Mouse (Mus musculus) heart, postnatal 36 days (tissue): ENCODE results near the gene Rundc1. TPM values are rescaled to one million over a fixed set of nuclear protein-coding genes. Genes with fewer than 3 reads are reported as not detected.
"Not testable (repeated sequence)": the region's sequence is repeated elsewhere in the genome, so short reads cannot be mapped to it uniquely, and the experiment has no call there.

Experiments used
- DNase-seq, 2 experiments: peaks; one replicate each; pipeline ENCODE4 v3.0.0; 2021 to 2022
- intact Hi-C: fragments of 180-260 bp; cut with DNase I; formaldehyde crosslinking; loops from one replicate; pipeline ENCODE4 v1.15.1; 2025
- total RNA-seq, 2 experiments: library from RNA; stranded (reverse); gene quantifications; 2 replicates each; pipeline ENCODE4 v1.2.3; 2021

Gene Rundc1
- total RNA-seq, 2 experiments from 2014 or later = 12.2 to 12.4 TPM

DNA sequence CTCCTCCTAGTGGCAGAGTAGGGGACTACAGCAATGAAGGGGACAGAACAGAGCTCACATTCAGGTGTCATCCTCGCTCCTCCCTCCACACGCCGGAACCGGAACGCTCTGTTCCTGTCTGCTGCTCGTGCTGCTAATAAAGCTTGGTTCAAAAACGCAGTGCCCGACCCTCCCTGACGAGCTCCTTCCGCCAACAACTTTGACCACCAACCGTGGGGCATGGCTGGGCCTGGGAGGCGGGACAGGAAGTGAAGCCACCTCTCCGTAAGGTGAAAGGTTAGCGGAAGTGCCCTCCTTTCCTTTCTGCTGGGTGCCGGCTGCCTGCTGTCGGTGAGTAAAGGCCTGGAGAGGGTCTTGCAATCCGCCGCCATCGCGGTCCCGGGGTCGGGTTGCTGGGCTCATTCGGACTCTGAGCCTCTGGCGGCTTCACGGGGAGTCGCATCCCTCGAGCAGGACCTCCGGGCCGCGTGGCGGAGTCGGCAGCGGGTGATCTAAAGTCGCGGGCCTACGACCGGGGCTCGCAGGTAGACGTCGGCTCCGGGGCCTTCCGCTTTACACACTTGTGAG is 17.3 kb downstream of the Rundc1 start, which contains the start of gene Rpl27:
TSS of gene Rpl27 (plus strand) at position 172 of the 567 bp plus-strand sequence.
- peak; percentile 92 for DNase-seq
- intact Hi-C loops = loop anchor here (2.0 kb wide), 1 partner anchor 25 kb away; the partner anchor contains the start of gene Vat1

DNA sequence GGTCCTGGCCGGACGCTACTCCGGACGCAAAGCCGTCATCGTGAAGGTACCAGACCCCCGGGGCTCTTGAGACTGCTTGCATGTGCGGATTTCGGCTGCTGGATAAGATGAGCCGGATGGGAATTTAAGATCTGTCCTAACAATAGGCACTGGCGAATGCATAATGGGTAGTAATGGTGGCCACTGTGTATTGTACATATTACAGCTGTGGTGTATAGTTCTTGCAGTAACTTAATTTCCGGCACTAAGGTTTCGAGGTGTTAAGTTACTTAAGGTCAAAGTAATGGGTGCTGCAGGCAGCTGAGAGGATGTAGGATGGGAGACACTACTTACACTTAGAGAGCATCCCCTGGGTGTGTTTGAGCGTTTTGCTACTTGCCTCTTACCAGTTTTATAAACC is 17.9 kb downstream of the Rundc1 start:
- intact Hi-C loops = loop anchor here (2.0 kb wide), 1 partner anchor 24 kb away; the partner anchor contains the start of gene Vat1
- no peak for DNase-seq

DNA sequence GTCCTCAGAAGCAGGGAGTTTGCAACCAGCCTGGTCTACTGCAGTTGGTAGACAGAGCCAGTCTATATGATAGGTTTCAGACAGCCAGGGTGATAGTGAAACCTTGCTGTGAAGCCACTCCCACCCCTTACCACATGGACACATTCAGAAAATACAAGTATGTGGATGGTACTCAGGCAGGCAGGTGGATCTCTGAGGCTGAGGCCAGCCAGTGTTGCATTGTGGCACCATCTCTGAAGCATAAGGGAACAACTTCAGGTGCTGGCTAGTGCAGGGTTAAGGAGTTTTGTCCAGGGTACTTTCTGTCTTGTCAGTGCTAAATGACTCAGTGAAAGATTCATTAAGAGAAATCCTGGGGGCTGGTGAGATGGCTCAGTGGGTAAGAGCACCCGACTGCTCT is 21.4 kb downstream of the Rundc1 start:
- DNase-seq = no peak

DNA sequence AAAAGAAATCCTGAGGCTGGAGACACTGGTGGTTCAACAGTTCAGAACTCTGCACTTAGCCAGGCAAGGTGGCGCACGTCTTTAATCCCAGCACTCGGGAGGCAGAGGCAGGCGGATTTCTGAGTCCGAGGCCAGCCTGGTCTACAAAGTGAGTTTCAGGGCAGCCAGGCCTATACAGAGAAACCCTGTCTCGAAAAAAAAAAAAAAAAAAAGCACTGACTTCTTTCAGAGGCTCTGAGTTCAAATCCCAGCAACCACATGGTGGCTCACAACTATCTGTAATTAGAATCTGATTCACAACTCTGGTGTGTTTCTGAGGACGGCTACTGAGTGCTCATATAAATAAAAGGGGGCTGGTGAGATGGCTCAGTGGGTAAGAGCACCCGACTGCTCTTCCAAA is 22.0 kb downstream of the Rundc1 start:
- DNase-seq, intact Hi-C loops: not testable (repeated sequence)

More for the DNA sequence above, 21.4 kb downstream of the Rundc1 start:
- intact Hi-C loops = no loop called here

DNA sequence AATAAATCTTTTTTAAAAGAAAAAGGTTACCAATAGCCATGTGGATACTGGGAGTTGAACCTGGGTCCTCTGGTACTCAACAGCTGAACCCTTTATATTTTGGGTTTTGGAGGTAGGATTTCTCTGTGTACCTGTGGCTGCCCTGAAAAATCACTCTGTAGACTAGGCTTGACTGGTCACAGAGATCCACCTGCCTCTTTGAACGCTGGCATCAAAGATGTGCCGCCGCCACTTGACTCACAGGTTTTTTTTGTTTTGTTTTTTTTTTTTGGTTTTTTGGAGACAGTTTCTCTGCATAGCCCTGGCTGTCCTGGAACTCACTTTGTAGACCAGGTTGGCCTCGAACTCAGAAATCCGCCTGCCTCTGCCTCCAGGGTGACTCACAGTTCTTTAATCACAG is 22.9 kb downstream of the Rundc1 start:
- no peak for DNase-seq
- intact Hi-C loops = no loop called here

DNA sequence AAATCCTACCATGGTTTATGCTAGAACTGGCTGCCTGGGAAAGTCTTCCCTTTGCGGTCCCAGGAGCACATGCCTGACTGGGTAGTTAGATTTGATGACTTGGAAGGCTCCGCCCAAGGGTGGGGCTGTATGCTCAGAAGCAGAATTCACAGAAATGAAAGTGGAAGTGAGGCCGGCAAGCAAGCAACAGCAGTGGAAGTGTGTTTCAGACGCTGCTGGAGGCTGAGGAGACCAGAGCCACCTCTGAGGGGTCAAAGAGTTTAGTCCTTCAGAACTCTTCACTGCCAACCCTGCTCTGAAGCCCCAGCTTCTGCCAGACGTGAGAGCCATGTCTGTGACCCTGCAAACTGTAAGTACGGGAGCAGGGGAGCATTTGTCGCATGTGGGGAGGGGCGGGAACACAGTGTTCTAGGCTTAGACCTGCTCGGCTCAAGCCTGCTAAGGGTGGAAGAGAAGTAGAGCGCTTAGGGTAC is 23.4 kb downstream of the Rundc1 start, which contains the start of gene Ifi35:
TSS of gene Ifi35 (plus strand) at position 134 of the 473 bp plus-strand sequence.
- intact Hi-C loops = no loop called here
- peak; percentile 80 for DNase-seq

DNA sequence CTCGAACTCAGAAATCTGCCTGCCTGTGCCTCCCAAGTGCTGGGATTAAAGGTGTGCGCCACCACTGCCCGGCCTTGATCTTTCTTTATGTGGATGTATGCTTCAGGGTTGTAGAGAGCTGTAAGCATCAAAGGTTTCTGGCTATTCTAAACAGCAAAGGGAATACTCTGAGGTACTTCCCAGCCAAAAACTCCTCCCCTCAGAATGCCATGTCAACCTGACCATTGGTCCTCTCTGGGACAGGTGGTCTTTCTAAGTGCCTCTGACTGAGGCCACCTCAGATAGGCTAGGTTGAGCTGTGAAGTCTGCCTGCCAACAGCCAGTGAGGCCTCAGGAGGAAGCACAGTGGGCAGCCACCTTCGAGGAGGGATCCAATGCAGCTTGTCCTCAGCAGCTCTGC is 24.0 kb downstream of the Rundc1 start:
- intact Hi-C loops = no loop called here

DNA sequence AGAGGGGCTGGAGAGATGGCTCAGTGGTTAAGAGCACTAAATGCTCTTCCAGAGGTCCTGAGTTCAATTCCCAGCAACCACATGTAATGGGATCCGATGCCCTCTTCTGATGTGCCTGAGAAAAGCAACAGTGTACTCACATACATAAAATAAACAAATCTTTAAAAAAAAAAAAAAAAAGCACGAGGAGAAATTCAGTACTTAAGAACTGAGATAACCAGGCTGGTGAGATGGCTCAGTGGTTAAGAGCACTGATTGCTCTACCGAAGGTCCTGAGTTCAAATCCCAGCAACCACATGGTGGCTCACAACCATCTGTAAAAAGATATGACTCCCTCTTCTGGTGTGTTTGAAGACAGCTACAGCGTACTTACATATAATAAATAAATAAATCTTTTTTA is 24.7 kb downstream of the Rundc1 start:
- DNase-seq, intact Hi-C loops: not testable (repeated sequence)

More for the DNA sequence above, 24.0 kb downstream of the Rundc1 start:
- no peak for DNase-seq

DNA sequence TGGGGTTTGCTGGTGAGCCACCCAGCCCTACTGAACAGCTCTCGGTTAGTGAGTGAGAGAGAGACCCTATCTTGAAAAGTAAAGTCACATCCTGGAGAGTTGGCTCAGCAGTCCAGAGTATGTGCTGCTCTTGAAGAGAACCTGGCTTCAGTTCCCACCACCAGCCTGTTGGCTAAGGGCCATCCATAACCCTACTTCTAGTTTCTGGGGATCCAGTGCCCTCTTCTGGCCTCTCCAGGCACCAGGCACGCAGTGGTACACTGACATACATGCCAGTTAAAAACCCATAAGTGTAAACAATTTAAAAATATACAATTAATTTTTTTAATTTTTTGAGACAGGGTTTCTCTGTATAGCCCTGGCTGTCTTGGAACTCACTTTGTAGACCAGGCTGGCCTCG is 25.5 kb downstream of the Rundc1 start:
- DNase-seq = no peak

DNA sequence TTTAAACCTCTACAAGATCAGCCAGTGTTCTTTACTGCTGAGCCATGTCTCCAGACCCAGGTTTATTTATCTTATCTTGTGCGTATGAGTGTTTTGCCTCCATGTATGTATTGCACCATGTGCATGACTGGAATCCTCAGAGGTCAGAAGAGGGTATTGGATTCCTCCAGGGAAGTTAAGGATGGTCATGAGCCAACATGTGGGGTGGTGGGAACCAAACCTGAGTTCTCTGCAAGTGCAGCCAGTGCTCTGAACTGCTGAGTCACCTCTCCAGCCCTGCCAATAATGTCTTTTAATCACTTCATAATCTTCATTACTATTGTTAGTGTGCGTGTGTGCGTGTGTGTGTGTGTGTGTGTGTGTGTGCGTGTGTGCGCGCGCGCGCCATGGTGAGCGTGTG is 26.7 kb downstream of the Rundc1 start:
- no peak for DNase-seq
- intact Hi-C loops = no loop called here

More for the DNA sequence above, 25.5 kb downstream of the Rundc1 start:
- intact Hi-C loops = no loop called here

DNA sequence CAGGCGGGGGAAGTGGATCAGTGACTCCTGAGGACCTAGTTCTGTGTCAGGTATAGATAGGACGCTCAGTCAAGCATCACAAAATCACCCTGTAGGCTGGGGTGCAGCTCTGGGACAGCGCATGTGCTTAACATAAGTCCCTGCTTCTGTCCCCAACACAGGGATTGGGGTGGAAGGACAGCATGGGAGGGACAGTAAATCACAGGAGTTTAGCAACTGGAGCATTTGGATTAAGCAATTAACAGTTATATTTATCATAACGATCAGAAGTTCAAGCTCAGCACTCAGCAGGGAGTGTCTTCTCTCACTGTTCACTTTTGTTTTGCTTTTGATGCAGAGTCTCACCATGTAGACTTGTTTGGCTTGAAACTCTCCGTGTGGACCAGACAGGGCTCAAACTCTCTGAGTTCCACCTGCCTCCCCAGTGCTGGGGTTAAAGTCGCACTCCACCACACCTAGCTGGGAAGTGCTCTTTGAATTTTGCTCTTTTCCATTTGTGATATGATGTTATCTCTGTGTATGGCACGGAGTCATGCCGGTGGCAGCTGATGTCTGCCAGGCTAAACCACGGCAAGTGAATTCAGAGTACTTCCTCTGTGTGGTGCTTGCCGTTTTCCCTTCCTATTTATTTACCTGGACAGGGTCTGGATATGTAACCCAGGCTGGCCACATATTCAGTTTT is 27.3 kb downstream of the Rundc1 start:
- intact Hi-C loops = no loop called here
- DNase-seq = no peak

DNA sequence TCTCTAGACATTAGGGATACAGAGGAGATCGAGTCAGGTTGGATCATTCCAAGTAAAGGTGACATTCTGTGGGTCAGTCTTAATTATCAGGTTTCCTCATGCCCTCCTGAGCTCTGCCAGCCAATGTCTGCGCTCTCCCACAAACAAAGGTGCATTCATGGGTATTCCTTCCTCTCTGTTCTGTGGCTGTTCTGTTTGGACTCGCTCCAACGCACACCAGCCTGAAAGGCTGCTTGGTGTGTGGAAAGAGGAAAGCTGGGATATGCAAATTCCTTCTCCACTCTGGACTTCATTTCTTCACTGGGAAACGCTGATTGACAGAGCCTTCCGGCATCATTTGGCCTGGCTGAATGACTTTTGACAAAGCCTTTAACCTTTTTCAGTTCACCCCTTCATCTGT is 29.8 kb downstream of the Rundc1 start:
- no peak for DNase-seq
- intact Hi-C loops = no loop called here

DNA sequence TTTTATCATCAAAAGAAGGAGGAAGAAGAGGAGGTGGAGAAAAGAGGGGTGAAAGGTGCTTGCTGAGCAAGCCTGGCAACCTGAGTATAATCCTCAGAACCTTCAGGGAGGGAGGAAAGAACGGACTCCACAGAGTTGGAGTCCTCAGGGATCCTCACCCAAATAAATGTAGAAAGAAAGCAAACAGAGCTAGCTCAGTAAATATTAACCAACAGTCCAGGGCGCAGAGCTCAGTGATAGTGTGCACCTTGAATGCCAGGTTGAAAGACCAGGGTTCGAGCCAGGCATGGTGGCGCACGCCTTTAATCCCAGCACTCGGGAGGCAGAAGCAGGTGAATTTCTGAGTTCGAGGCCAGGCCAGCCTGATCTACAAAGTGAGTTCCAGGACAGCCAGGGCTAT is 30.7 kb downstream of the Rundc1 start:
- DNase-seq = no peak
- intact Hi-C loops = no loop called here

DNA sequence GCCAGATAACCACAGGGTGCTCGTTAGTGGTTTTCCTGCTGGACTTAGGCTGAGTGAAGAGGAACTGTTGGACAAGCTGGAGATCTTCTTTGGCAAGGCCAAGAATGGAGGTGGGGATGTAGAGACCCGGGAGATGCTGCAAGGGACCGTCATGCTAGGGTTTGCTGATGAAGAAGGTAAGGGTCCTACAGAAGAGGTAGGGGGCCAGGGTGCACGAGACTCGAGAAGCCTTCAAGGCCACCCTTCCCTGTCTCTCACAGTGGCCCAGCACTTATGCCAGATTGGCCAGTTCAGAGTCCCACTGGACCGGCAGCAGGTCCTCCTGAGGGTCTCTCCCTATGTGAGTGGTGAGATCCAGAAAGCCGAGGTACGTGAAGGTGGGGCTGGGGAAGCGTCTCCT is 32.7 kb downstream of the Rundc1 start:
- no peak for DNase-seq
- intact Hi-C loops = no loop called here

DNA sequence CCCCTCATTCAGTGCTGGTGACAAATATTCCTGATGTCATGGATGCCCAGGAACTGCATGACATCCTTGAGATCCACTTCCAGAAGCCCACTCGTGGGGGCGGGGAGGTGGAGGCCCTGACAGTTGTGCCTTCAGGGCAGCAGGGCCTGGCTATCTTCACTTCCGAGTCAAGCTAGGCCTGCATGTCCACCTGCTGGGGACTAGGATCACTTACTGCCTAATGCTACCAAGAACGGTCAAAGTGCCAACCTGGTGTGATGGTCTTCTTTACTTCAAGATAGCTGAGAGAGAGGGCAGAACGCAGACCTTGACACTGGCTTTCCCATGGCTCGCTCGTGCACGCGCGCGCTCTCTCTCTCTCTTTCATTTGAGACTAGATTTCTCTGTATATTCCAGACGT is 33.3 kb downstream of the Rundc1 start:
- intact Hi-C loops = no loop called here
- no peak for DNase-seq

DNA sequence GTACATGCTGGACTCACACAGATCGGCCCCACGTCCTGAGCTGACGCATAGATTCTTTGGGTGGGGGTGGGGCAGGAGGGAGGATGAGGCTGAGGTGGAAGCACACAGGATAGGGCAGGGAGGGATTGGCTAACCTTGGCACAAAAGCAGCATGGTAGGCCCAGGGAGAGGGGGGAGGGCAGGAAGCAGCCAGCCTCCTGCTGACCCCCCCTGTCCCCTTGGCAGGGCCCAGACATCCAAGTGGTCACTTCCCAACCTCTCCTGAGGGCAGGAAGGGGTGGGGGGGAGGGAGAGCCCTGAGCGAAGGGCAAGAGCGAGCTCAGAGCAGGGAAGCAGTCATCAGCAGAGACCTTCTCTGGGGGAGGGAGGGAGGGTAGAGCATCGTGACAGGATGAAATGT is 34.8 kb downstream of the Rundc1 start:
- intact Hi-C loops = no loop called here
- DNase-seq = no peak

DNA sequence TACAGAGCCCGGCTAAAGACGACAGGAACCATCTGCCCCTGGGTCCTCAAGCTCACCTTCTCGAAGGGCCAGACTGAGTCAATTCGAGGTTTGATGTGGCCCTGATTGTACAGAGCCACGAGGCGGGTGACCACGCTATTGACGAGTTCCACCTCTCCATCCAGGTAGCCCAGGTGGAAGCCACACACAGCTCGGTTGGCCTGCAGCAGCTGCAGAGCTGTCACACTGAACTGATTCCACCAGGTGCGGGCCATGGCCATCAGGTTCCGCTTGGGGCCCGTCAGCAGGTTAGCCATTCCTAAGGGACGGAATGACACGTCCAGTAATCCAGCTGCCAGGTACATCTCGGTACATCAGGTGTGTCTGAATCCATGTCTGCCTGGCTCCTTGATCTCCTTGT is 35.4 kb downstream of the Rundc1 start:
- no peak for DNase-seq
- intact Hi-C loops = no loop called here

DNA sequence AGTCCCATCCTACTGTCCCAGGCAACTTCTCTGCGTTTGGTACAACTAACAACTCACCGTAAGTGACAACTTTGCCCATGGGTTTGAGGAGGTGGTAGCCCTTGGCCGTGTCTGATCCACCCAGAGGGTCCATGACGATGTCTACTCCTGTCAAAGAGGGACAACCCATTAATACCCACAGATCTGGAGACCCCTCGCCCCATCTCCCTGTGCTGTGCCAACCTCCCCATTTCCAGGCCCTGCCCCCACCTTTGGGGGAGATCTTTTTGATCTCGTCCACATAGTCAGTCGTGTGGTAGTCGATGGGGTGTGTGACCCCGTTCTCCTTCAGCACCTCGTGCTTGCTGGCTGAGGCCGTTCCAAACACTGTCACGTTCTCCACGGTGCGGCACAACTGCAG is 37.3 kb downstream of the Rundc1 start:
- intact Hi-C loops = no loop called here
- DNase-seq = no peak

DNA sequence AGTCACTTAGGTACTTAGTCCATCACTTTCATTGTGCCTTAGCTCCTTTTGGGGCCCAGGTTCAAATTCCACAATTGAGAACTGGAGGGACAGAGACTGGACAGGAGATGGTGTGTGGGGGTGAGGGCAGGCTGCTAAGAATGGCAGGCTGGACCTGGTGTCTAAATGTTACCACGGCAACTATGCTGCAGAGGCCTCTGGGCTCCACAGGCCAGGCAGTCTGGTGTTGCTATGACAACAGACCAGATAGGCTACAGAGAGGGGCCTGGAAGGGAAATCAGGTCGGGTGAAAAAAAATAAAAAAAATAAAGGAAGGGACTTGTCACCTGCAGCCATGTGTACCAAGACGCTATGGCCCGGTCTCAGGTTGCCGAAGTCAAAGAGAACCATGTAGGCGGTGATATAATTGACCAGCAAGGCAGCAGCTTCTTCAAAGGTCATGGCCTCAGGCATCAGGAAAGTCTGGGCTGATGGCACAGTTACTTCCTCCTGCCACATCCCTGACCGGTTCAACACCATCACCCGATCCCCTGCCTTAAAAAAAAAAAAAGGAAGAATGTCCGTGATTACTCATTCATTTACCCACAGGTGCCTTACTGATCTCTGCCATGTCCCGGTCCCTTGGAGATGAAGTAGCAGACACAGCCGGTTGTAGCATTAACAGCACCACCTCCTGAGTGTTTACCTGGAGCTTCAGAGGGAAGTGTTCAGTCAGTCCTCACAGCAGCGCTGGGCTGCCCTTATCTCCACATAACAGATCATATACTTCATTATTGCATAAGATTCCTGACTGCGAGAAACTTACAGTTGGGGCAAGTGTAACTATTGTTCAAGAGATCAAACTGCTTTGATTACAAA is 37.9 kb downstream of the Rundc1 start:
- intact Hi-C loops = no loop called here

DNA sequence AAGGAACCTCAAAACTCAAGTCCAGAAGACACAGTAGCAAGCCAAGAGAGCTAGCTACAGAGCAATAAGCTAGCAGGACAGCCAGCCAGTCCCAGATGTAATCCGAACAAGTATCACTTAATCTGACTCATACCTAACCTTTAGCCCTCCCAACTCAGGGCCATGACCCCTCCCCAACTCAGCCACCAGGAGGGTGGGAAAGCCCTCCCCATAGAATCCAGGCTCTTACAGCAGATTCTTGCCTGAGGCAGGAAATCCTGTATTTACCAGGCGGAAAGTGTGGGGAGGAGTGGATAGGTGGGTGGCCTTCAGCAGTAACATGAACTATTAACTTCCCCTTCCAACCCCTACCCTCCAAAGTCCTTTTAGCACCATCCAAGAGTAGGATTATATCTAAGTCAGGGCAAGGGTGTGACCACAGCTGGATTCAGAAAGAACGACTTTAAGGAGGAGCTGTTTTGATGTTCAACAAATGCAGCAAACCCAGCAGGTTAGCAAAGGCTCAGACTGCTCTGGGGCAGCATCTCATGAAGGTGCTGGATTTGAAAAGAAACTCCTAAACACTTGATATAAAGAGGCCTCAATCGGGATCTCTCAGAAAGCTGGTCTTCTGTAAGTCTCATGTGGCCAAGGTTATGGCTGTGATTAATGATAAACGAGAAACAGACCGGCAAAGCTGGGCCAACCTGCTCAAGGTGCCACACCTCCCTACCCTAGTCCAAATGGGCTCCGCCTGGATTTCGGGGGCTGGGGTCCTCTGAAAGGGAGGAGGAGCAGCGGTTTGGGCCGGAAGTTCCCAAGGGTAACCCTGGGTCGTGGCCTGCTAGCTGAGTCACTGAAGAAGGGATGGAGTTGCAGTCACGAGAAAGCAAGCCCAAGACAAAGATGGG is 39.6 kb downstream of the Rundc1 start, which contains the start of gene Rnd2:
TSS of gene Rnd2 (plus strand) at position 789 of the 890 bp plus-strand sequence.
- no peak for DNase-seq
- intact Hi-C loops = loop anchor here (5.0 kb wide), 1 partner anchor 88 kb away; the partner anchor contains the start of genes Brca1 and Nbr1

More for the DNA sequence above, 37.9 kb downstream of the Rundc1 start:
- no peak for DNase-seq
